Mouse (Mus musculus) hindbrain, embryonic 12.5 days (tissue): ENCODE measurements around the gene Bod1l. TPM values are rescaled to one million over a fixed set of nuclear protein-coding genes. Genes with fewer than 3 reads are reported as not detected.

Source experiments
- ATAC-seq: fragments of 200-750 bp; cut with Nextera tagmentation; 2 replicates; pipeline ENCODE4 v1.8.0; 2017; ENCODE audit warnings: moderate TSS enrichment; ENCODE audit not compliant: low FRiP score
- H3K27ac ChIP-seq: fragments of 300-500 bp; sonication (generic); 2 replicates; pipeline ENCODE4 v1.5.1; 2016; ENCODE audit warnings: mild to moderate bottlenecking
- H3K27me3 ChIP-seq: fragments of 300-500 bp; sonication (generic); 2 replicates; pipeline ENCODE4 v1.6.1; 2016; ENCODE audit warnings: mild to moderate bottlenecking
- H3K36me3 ChIP-seq: fragments of 300-500 bp; sonication (generic); 2 replicates; pipeline ENCODE4 v1.6.1; 2016; ENCODE audit warnings: mild to moderate bottlenecking
- H3K4me1 ChIP-seq: fragments of 300-500 bp; sonication (generic); 2 replicates; pipeline ENCODE4 v1.6.1; 2016
- H3K4me2 ChIP-seq: fragments of 300-500 bp; sonication (generic); replicated peaks from 2 replicates; pipeline ENCODE4 v1.6.1; 2016; ENCODE audit warnings: mild to moderate bottlenecking
- H3K4me3 ChIP-seq: fragments of 300-500 bp; sonication (generic); 2 replicates; pipeline ENCODE4 v1.5.1; 2016; ENCODE audit warnings: mild to moderate bottlenecking
- H3K9ac ChIP-seq: fragments of 300-500 bp; sonication (generic); 2 replicates; pipeline ENCODE4 v1.6.1; 2016; ENCODE audit warnings: mild to moderate bottlenecking, moderate library complexity
- H3K9me3 ChIP-seq: fragments of 300-500 bp; sonication (generic); replicated peaks from 2 replicates; pipeline ENCODE4 v1.6.1; 2016; ENCODE audit warnings: mild to moderate bottlenecking
- WGBS: fragments of 180-500 bp; shearing (Covaris S2); methylation state at CpG from one replicate; pipeline ENCODE4 v1.1.7; 2016; 5-methylcytosine and 5-hydroxymethylcytosine counted together
- polyA plus RNA-seq: library from polyadenylated mRNA; unstranded; fragments of >200 nt; fragmentation: Nextera tagmentation; extraction: Ambion mirVana; gene quantifications from 2 replicates; pipeline ENCODE4 v1.2.1, GENCODE M21; 2016

Bod1l gene
- polyA plus RNA-seq, 1 experiment from 2014 or later = 29.6 TPM

DNA sequence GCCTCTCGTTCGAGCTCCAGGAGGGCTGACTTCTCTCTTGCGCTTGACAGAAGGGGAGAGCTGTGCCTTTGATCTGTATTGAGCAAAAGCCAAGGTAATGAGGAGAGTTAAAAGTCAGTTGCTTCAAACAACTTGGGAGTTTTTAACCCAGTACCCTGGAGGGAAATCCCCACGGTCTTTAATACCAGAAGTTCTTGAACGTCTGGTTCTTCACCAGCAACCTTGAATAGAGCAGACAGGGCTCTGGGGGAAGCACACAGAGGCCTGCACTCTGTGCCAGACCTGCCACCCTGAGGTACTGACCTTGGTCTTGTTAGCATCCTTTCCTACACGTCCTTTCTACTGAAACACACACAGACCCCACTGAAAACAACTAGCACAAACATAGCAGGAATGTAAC lies 55.2 kb downstream of the Bod1l start:
- H3K27me3 ChIP-seq = no peaks in the 10 kb centered on the region
- no peak for ATAC-seq
- no peak overlapping the region for H3K9ac ChIP-seq
- no peak overlapping the region for H3K27ac ChIP-seq
- H3K36me3 ChIP-seq = peaks cover 75% of the 10 kb centered on the region
- no peaks in the 10 kb centered on the region for H3K4me1 ChIP-seq
- H3K4me2 ChIP-seq = no peak overlapping the region
- no peak overlapping the region for H3K4me3 ChIP-seq
- H3K9me3 ChIP-seq = no peaks in the 10 kb centered on the region
- WGBS = 73% methylated on average over 6 of the region's 6 CpGs

DNA sequence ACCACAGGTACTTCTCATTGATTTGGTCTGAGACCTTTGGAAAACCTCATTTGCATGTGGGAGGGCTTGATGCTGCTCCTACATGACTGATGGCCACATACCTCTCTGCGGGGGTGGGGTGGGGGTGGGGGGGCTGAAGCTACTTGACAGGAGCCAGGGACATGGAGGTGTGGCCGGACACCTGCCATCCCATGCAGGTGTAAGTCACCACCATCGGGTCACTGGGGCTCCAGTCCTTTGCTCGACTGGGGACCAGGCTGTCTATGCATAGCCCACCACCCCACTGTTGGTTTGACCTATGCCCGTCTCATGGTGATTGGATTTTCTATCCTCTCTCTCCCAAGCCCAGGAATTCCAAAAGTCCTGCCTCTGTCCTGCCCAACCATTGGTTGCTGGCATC lies 62.2 kb downstream of the Bod1l start:
- no peak for ATAC-seq
- Histone ChIP-seq H3K9me3 (no peaks in the 10 kb centered on the region), H3K4me3 (no peak overlapping the region), H3K4me2 (no peak overlapping the region), H3K9ac (no peak overlapping the region), H3K4me1 (no peaks in the 10 kb centered on the region), H3K36me3 (peaks cover 20% of the 10 kb centered on the region), H3K27ac (no peak overlapping the region), H3K27me3 (no peaks in the 10 kb centered on the region)
- 91% methylated on average over 5 of the region's 5 CpGs for WGBS

DNA sequence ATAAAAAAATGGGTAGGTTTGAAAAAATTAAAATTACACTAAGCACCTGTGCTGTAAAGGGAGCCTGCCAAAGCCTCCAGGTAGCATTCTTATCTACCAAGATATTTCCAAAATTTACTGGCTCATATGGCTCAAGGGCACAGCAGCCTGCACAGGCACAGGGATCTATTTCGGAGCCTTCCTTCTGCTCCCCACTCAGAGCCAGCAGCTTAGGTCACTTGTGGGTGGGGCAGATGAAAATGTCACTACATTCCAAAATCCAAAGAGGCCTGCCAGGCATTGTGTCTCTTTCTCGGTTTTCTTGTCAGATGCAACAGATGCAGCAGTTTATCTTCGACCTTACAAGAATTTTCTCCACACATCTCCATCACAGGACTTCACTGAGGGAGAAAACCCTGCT lies 64.1 kb downstream of the Bod1l start:
- Histone ChIP-seq H3K9me3 (no peaks in the 10 kb centered on the region), H3K4me3 (no peak overlapping the region), H3K4me1 (no peaks in the 10 kb centered on the region), H3K27ac (no peak overlapping the region), H3K9ac (no peak overlapping the region), H3K36me3 (peaks cover 4% of the 10 kb centered on the region), H3K27me3 (no peaks in the 10 kb centered on the region), H3K4me2 (no peak overlapping the region)
- 85% methylated on average over 3 of the region's 3 CpGs for whole genome bisulfite sequencing
- no peak for ATAC-seq

DNA sequence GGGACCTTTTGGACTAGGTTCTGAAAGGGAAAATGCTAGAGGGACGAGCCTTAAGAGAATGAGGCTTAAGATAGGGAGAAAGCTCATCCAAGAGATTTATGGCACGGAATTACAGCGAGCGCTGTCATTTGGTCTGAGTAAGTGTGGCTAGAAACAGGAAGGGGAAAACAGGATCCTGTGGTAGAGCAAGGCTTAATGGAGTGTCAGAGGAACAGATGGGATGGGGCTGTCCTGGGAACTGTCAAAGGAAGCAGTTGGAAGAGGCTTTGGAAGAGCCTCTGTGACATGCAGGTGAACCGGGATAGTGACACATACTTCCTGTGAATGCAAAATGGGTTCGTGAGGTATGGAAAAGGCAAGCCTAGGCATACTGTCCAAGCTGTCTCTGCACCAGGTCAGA lies 68.4 kb downstream of the Bod1l start:
- Histone ChIP-seq H3K27ac (no peak overlapping the region), H3K36me3 (no peaks in the 10 kb centered on the region), H3K4me2 (no peak overlapping the region), H3K4me3 (no peak overlapping the region), H3K9ac (no peak overlapping the region), H3K9me3 (no peaks in the 10 kb centered on the region), H3K27me3 (peaks cover 3% of the 10 kb centered on the region), H3K4me1 (no peaks in the 10 kb centered on the region)
- ATAC-seq = no peak
- 77% methylated on average over 6 of the region's 6 CpGs for WGBS

DNA sequence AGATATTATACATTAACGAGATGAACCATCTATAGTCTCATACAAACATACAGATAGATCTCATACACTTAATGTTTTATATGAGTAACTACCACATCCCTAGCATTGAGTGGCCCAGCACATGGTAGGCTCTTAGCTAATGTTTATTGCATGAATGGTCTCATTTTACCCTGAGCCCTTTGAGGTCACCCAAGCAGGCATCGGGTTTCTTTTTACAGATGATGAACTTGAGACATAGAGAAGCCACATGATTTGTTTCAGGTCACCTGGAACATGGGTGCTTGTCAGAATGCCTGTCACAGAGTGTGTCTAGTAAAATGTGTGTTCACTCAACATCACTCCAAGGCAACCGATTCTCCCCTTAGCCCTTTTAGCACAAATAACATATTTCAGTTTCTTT lies 68.8 kb downstream of the Bod1l start:
- 71% methylated on average over 3 of the region's 3 CpGs for WGBS

DNA sequence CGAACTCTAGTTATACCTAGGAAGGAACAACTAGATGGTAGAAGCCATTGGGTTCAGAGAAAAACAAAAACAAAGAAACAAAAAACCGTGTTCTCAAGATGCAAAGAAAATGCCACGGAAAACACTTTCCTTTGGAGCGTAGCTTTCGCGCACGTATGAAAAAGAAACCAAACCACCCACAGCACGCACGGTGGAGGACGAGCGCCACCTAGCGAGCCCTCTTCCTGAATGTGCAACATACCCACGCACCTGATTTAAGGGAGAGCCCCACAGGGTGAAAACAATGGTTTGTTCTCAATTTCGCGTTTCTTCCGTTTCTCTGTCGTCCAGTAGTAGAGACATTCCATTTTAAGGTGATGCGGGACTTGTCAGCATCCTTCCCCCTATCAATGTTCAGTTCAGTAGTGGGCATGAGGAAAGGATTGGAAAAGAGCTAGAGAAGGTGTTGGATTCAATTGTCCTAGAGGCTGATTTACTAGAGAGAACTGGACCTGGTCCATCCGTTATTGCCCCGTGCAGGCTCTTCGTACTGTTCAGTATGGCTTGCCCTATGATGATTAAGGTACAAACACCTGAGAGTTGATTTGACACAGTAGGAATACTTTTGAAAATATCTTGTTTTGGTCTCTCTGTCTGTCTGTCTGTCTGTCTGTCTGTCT lies 75.6 kb downstream of the Bod1l start:
- Histone ChIP-seq H3K4me1 (peaks cover 21% of the 10 kb centered on the region), H3K27me3 (peaks cover 59% of the 10 kb centered on the region), H3K9me3 (no peaks in the 10 kb centered on the region), H3K4me2 (peak overlapping the region; percentile 37), H3K36me3 (no peaks in the 10 kb centered on the region), H3K27ac (no peak overlapping the region), H3K9ac (no peak overlapping the region), H3K4me3 (no peak overlapping the region)
- peak; percentile 63 for ATAC-seq
- 5% methylated on average over 21 of the region's 21 CpGs for WGBS

More for the DNA sequence above, 68.8 kb downstream of the Bod1l start:
- peaks cover 5% of the 10 kb centered on the region for H3K27me3 ChIP-seq
- H3K27ac ChIP-seq = no peak overlapping the region
- ATAC-seq = no peak
- H3K9ac ChIP-seq = no peak overlapping the region
- H3K9me3 ChIP-seq = no peaks in the 10 kb centered on the region
- H3K4me1 ChIP-seq = no peaks in the 10 kb centered on the region
- no peaks in the 10 kb centered on the region for H3K36me3 ChIP-seq
- no peak overlapping the region for H3K4me2 ChIP-seq
- no peak overlapping the region for H3K4me3 ChIP-seq

DNA sequence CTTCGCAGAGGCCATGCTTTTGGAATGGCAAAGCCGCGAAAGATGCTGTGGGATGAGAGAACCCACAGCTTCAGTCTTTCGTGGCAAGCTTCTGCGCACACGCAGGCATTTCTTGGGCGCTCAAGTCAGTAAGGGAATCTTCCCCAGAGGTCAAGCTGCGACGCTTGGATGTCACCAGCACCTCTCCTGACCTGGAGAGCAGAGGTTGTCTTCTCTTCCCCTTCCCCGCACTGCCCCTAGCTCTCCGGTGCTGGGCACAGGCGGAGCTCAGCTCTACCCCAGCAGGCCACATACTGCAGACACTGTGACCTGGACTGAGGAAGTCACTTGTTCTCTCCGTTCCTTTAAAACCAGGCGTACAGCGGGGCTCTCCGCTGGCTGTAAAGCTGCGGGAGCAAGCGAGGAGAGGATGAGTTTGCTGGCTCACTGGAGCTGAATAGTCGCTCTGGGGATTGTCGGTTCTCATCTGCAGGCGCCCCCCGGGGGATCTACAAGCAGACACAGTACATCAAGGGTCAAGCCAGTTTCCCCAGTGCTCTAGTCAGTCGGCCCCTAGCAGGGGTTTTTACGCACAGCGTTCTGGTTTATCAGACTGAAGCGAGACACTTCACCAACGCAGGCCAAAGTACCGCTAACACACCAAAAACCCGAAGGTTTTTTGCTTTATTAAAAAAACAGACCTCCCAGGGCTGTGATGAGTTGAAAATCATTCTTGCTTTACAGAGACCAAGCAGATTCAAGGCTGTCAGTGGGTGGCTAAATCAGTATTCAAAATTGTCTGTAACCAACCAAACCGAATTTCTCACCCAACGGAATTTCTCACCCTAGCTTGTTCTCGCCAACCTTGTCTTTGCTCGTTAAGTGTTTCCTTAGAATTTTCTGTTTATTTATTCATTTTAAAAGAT lies 76.6 kb downstream of the Bod1l start:
- H3K27me3 ChIP-seq = peaks cover 68% of the 10 kb centered on the region
- no peak overlapping the region for H3K27ac ChIP-seq
- no peak overlapping the region for H3K9ac ChIP-seq
- ATAC-seq = no peak
- 2% methylated on average over 33 of the region's 33 CpGs for WGBS
- H3K4me1 ChIP-seq = peaks cover 28% of the 10 kb centered on the region
- H3K36me3 ChIP-seq = no peaks in the 10 kb centered on the region
- peak overlapping the region; percentile 37 for H3K4me2 ChIP-seq
- no peaks in the 10 kb centered on the region for H3K9me3 ChIP-seq
- H3K4me3 ChIP-seq = peak overlapping the region; percentile 18; the same call in 1 of the 2 replicates

DNA sequence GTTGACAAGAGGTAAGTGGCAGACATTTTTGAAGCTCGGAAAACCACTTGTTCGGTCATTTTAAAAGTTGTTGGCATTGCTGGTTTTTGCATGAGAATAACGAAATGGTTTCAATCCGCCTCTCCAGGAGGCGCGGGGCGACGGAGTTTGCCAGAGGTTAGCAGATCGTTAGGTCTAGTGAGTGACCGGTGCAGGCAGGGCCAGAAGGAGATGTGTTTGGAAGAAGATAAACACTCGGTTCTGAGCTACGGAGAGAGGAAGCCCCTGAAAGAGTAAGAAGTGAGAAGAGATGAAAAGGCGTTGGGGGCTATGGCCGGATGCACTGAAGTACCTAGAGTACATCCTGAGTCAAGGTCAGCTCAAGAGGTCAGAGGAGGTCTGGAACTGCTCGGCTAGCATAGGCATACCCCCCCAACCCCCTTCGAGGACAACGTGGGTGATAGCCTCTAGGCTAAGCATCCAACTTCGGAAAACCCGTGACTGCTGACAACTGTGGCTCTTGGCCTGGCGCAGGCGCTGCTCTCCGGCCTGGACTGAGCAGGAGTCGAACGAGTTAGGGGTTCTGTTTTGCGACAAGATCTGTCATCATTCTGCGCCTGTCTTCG lies 77.6 kb downstream of the Bod1l start:
- no peak for ATAC-seq
- Histone ChIP-seq H3K4me3 (no peak overlapping the region), H3K4me2 (no peak overlapping the region), H3K27ac (no peak overlapping the region), H3K27me3 (peaks cover 79% of the 10 kb centered on the region), H3K4me1 (peaks cover 33% of the 10 kb centered on the region), H3K36me3 (no peaks in the 10 kb centered on the region), H3K9ac (no peak overlapping the region), H3K9me3 (no peaks in the 10 kb centered on the region)
- WGBS = 2% methylated on average over 27 of the region's 27 CpGs

DNA sequence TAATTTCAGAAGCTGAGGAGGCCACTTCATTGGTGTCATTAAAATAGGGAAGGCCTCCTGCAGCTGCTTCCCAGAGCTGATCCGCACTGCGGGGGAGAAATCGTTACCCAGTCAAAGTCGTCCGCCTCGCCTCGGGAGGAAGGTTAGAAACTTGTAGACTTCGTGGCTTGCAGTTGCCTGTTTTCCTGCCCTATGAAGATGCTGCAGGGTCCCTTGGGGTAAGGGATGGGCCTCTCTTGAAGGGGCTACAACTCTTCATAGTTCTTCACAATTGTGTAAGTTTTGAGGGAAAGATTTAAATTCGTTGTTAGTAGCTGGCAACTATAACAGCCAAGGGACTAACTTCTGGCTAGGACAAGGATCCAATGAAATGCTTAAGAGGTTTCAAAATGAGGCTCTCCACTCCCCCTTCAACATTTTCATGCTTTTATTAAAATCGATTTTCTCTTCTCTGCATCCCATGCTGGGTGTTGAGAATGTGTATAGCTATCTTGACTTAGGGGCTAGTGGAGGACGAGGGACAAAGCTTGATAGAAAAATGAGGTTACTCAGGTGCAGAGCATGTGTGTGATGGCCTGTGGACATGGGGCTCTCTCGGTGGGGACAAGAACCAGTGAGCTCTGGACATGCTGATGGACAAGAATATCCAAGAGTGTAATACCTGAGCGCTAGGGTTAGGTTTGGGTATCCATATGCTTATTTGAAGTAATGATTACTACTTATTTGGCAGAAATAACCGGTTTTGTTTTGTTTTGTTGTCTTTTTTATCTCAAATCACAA lies 78.3 kb downstream of the Bod1l start:
- Histone ChIP-seq H3K9ac (no peak overlapping the region), H3K4me2 (no peak overlapping the region), H3K27me3 (peaks cover 82% of the 10 kb centered on the region), H3K4me1 (peaks cover 36% of the 10 kb centered on the region), H3K9me3 (no peaks in the 10 kb centered on the region), H3K4me3 (no peak overlapping the region), H3K27ac (no peak overlapping the region), H3K36me3 (no peaks in the 10 kb centered on the region)
- ATAC-seq = no peak
- WGBS = 2% methylated on average over 14 of the region's 14 CpGs

DNA sequence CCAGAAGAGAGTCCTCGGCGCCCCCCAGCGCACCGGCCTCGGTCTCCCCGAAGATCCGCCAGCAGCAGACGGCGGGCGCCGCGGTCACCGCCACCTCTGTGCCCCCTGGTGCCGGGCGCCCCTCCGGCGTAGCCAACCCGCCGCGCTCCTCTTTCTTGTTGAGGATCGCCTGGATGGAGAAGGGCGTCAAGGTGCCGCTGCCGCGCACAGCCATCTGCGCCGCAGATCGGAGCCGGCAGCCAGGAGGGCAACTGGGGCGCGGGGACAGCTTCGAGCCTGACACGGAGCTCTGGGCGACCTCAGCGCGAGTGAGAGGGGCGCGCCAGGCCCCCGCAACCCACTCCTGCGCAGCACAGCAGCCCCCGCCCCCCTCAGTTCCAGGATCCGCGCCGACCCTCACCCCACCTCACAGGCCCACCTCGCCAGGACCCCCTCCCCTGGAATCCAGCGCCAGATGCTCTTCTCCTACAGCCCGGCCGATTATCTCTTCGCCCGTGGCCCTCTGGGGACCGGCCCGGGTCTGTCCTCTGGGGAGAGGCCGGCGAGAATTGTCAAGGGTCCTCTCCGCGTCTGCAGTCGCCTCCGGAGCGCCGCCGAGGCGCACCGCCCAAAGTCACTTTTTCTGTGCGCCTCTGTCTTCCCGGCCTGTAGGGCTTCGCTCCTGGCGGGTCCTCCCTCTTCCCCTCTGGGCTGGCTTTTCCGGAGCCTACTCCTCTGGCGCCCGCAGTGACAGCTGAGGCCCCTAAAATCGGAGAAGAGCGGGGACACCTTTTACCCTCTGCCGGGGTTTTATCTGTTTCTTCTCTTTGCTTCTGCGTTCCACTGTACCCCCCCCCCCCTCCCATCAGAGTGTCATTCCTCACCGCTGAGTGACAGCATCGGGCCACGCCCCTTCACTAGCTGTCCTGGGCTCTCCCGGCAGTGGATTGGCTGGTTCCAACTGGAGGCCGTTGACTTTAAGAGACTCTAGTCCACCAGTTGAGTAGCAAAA lies 80.1 kb downstream of the Bod1l start, which contains the start of gene Nkx3-2:
Nkx3-2 (minus strand) TSS at position 771 of the 991 bp plus-strand sequence.
- Histone ChIP-seq H3K27me3 (peaks cover 90% of the 10 kb centered on the region), H3K4me1 (peaks cover 36% of the 10 kb centered on the region), H3K36me3 (no peaks in the 10 kb centered on the region), H3K9ac (peak within 1 kb of the TSS; percentile 45), H3K4me2 (peak within 1 kb of the TSS; percentile 62), H3K4me3 (peak within 1 kb of the TSS; percentile 31), H3K9me3 (no peaks in the 10 kb centered on the region), H3K27ac (no peak within 1 kb of the TSS)
- peak; percentile 48 for ATAC-seq
- WGBS = under 1% methylated on average over 76 of the region's 79 CpGs
